Mouse (Mus musculus) small intestine, adult 10 weeks (tissue): ENCODE results near the gene Olfr1170. TPM values are rescaled to one million over a fixed set of nuclear protein-coding genes. Genes with fewer than 3 reads are reported as not detected.

ENCODE experiments used
- polyA plus RNA-seq: library from polyadenylated mRNA; stranded (reverse); fragments of 350-450 nt; fragmentation: Illumina TruSeq; extraction: RNeasy Lipid Tissue Mini Kit (QIAGEN cat#74804); gene quantifications from one replicate; pipeline ENCODE4 v1.2.3, GENCODE M21; 2014; ENCODE audit warnings: low replicate concordance

The Olfr1170 gene
- polyA plus RNA-seq: not detected

GRCm38 (mm10) chr2:88228234-88228633 lies at the start of gene Olfr1170:
Olfr1170 (minus strand) TSS chr2:88228334.

GRCm38 (mm10) chr2:88181580-88181979 lies 46.6 kb downstream of the Olfr1170 start, which contains the start of gene Olfr1168:
Olfr1168 (plus strand) TSS chr2:88181880.

Other genes starting within 250 kb of the Olfr1170 start
- not detected for gene Olfr1158, start 238.2 kb downstream of the Olfr1170 start, polyA plus RNA-seq
- gene Olfr1160, start 220.1 kb downstream of the Olfr1170 start, polyA plus RNA-seq: not detected
- not detected for gene Olfr1161, start 205.6 kb downstream of the Olfr1170 start, polyA plus RNA-seq
- not detected for gene Olfr73, start 190.6 kb downstream of the Olfr1170 start, polyA plus RNA-seq
- gene Olfr1162, start 177.2 kb downstream of the Olfr1170 start, polyA plus RNA-seq: not detected
- not detected for gene Olfr1163, start 156.5 kb downstream of the Olfr1170 start, polyA plus RNA-seq
- not detected for gene Olfr1164, start 134.4 kb downstream of the Olfr1170 start, polyA plus RNA-seq
- gene Olfr1166, start 100.1 kb downstream of the Olfr1170 start, polyA plus RNA-seq: not detected
- not detected for gene Olfr1167, start 73.1 kb downstream of the Olfr1170 start, polyA plus RNA-seq
- gene Olfr1168, start 46.5 kb downstream of the Olfr1170 start, polyA plus RNA-seq: not detected
- gene Olfr1173, start 51.5 kb upstream of the Olfr1170 start, polyA plus RNA-seq: not detected
- not detected for gene Olfr1174-ps, start 86.8 kb upstream of the Olfr1170 start, polyA plus RNA-seq
- not detected for gene Olfr1175-ps, start 98.9 kb upstream of the Olfr1170 start, polyA plus RNA-seq
- gene Olfr1176, start 108.4 kb upstream of the Olfr1170 start, polyA plus RNA-seq: not detected
- not detected for gene Olfr1177-ps, start 118.2 kb upstream of the Olfr1170 start, polyA plus RNA-seq
- not detected for gene Olfr1178, start 158.7 kb upstream of the Olfr1170 start, polyA plus RNA-seq
- not detected for gene Olfr1179, start 178.1 kb upstream of the Olfr1170 start, polyA plus RNA-seq
- gene Olfr1180, start 190.8 kb upstream of the Olfr1170 start, polyA plus RNA-seq: not detected
- not detected for gene Olfr1181, start 197.8 kb upstream of the Olfr1170 start, polyA plus RNA-seq
- not detected for gene Gm13757, start 220.8 kb upstream of the Olfr1170 start, polyA plus RNA-seq
- not detected for gene Olfr1183, start 226.5 kb upstream of the Olfr1170 start, polyA plus RNA-seq